Mouse (Mus musculus): Measurements from ENCODE around the gene Hdlbp. TPM values are rescaled to one million over a fixed set of nuclear protein-coding genes. Genes with fewer than 3 reads are reported as not detected.

The Hdlbp gene
- polyA plus RNA-seq, 1 experiment from 2014 or later: 153 TPM

DNA sequence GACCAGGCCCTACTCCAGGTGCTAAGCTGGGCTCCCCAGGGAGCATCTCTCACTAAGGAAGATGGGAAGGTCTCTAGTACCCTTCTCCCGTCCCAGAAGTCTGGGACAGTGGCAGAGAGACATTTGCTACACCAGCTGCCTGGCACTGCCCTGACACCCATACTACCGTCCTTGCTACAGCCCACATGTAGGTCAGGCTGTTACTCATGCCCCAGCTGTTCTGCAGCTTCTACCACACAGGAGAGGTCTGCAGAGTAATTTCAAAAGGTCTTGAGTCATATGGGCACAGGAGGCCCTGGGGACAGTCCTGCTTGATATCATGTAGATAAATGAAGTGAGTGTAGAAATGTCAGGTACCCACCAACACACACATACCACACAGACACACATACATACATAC lies 89.7 kb downstream of the Hdlbp start:
- no peak for DNase-seq
- Histone ChIP-seq H3K27me3 (ENCODE audit: insufficient read depth, low read length) (no peaks in the 10 kb centered on the region), H3K27ac (ENCODE audit: low read depth) (no peak overlapping the region), H3K9ac (no peak overlapping the region), H3K4me1 (ENCODE audit: insufficient read depth) (no peaks in the 10 kb centered on the region), H3K4me2 (no peak overlapping the region), H3K36me3 (ENCODE audit: insufficient read depth) (no peaks in the 10 kb centered on the region), H3K9me3 (ENCODE audit: low read depth, low read length) (no peaks in the 10 kb centered on the region), H3K4me3 (ENCODE audit: low read depth, low read length) (no peak overlapping the region)
- no peak for ATAC-seq (ENCODE audit: insufficient read depth)
- 71% methylated on average over 2 of the region's 2 CpGs for WGBS
- no peak for TF ChIP-seq CTCF (IDR thresholded peaks at IDR 0.05; ENCODE audit: low read depth)

DNA sequence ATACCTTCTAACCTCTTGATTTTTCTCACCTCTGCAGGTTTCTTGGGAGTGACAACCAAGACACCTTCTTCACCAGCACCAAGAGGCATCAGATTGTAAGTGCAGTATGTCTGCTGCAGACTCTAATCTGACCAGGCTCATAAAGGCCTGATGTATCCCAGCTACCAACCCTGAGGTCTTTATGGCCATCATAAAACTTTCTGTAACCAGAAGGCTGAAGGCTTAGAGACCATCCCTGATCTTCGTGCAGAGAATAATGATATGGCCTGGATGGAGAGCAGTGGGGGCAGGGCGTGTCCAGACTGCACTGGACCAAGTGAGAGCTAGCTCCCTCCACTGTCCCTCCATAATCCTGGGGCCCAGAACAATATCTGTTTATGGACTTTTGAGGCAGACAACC lies 91.4 kb downstream of the Hdlbp start:
- Histone ChIP-seq H3K36me3 (ENCODE audit: insufficient read depth) (no peaks in the 10 kb centered on the region), H3K27ac (ENCODE audit: low read depth) (no peak overlapping the region), H3K4me2 (no peak overlapping the region), H3K4me3 (ENCODE audit: low read depth, low read length) (no peak overlapping the region), H3K9me3 (ENCODE audit: low read depth, low read length) (no peaks in the 10 kb centered on the region), H3K4me1 (ENCODE audit: insufficient read depth) (no peaks in the 10 kb centered on the region), H3K9ac (no peak overlapping the region), H3K27me3 (ENCODE audit: insufficient read depth, low read length) (no peaks in the 10 kb centered on the region)
- TF ChIP-seq CTCF (IDR thresholded peaks at IDR 0.05; ENCODE audit: low read depth): no peak
- DNase-seq (no peak), ATAC-seq (ENCODE audit: insufficient read depth) (no peak)
- WGBS: 75% methylated on average over 2 of the region's 2 CpGs

DNA sequence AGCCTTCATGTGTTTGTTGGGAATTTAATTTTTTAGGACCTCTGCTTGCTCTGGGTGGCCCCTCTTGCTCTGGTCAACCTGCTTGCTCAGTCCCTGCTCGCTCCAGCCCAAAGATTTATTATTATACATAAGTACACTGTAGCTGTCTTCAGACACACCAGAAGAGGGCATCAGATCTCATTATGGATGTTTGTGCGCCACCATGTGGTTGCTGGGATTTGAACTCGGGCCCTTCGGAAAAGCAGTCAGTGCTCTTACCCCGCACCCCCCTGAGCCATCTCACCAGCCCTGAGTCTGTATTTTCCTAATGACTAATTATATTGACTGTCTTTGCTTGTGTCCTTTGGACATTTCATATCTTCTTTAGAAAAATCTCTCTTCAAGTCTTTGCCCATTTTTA lies 99.5 kb downstream of the Hdlbp start:
- Histone ChIP-seq H3K4me3 (ENCODE audit: low read depth, low read length) (no peak overlapping the region), H3K4me2 (no peak overlapping the region), H3K27me3 (ENCODE audit: insufficient read depth, low read length) (no peaks in the 10 kb centered on the region), H3K4me1 (ENCODE audit: insufficient read depth) (no peaks in the 10 kb centered on the region), H3K9ac (no peak overlapping the region), H3K36me3 (ENCODE audit: insufficient read depth) (no peaks in the 10 kb centered on the region), H3K27ac (ENCODE audit: low read depth) (no peak overlapping the region), H3K9me3 (ENCODE audit: low read depth, low read length) (no peaks in the 10 kb centered on the region)
- 70% methylated on average over 5 of the region's 5 CpGs for WGBS
- DNase-seq (no peak), ATAC-seq (ENCODE audit: insufficient read depth) (no peak)
- TF ChIP-seq CTCF (IDR thresholded peaks at IDR 0.05; ENCODE audit: low read depth): 0 out of 2 replicates have a peak, but pooled peaks have one; percentile 11

DNA sequence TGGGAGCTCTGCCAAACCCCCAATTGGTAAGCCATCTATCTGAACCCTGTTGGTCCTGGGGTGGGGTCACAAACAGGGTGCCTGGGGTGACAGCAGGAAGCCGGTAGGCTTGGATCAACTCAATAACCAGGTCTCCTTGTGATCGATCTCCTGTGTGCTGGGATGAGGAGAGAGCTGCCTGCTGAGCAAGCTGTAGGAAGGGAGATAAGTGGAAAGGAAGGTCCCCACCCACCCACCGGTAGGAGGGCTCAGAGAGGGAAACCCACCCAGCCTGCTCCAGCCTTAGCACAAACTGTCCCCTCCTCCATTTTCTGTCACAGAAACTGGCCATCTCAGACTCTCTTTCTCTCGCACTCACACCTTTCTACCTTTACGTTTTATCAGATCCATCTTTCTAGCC lies 101.3 kb downstream of the Hdlbp start:
- no peak for DNase-seq
- no peaks in the 10 kb centered on the region for H3K9me3 ChIP-seq (ENCODE audit: low read depth, low read length)
- no peaks in the 10 kb centered on the region for H3K36me3 ChIP-seq (ENCODE audit: insufficient read depth)
- no peak for TF ChIP-seq CTCF (IDR thresholded peaks at IDR 0.05; ENCODE audit: low read depth)
- H3K4me1 ChIP-seq (ENCODE audit: insufficient read depth): no peaks in the 10 kb centered on the region
- no peaks in the 10 kb centered on the region for H3K27me3 ChIP-seq (ENCODE audit: insufficient read depth, low read length)
- H3K4me3 ChIP-seq (ENCODE audit: low read depth, low read length): no peak overlapping the region
- no peak for ATAC-seq (ENCODE audit: insufficient read depth)
- no peak overlapping the region for H3K4me2 ChIP-seq
- no peak overlapping the region for H3K9ac ChIP-seq
- WGBS: 49% methylated on average over 5 of the region's 5 CpGs
- H3K27ac ChIP-seq (ENCODE audit: low read depth): no peak overlapping the region

DNA sequence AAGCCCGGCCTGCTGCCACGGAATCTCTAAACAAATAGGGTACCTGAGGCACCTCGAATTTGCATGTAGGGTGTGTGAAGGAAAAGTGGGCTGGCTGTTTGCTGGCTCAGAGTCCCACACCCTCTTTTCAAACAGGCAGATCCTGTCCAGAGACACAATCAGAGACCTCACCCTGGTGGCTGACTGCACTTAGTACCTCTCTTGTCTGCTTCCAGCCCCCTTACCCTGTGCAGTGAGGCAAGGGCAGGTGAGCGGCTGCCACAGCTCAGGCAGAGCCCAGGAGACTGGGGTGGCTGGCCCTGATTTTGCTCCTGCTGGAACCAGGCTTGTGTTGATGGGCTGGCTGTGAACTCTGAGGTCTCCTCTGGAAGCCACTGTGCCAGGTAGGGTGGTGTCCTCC lies 105.0 kb downstream of the Hdlbp start, which contains the start of gene Ano7:
TSS of gene Ano7 (plus strand) at position 266 of the 400 bp plus-strand sequence.
- no peak within 1 kb of the TSS for H3K4me2 ChIP-seq
- H3K27me3 ChIP-seq (ENCODE audit: insufficient read depth, low read length): no peaks in the 10 kb centered on the region
- no peak within 1 kb of the TSS for H3K9ac ChIP-seq
- no peak for TF ChIP-seq CTCF (IDR thresholded peaks at IDR 0.05; ENCODE audit: low read depth)
- DNase-seq (no peak), ATAC-seq (ENCODE audit: insufficient read depth) (no peak)
- H3K9me3 ChIP-seq (ENCODE audit: low read depth, low read length): no peaks in the 10 kb centered on the region
- H3K4me3 ChIP-seq (ENCODE audit: low read depth, low read length): no peak within 1 kb of the TSS
- H3K27ac ChIP-seq (ENCODE audit: low read depth): no peak within 1 kb of the TSS
- no peaks in the 10 kb centered on the region for H3K4me1 ChIP-seq (ENCODE audit: insufficient read depth)
- WGBS: 54% methylated on average over 4 of the region's 4 CpGs
- no peaks in the 10 kb centered on the region for H3K36me3 ChIP-seq (ENCODE audit: insufficient read depth)

DNA sequence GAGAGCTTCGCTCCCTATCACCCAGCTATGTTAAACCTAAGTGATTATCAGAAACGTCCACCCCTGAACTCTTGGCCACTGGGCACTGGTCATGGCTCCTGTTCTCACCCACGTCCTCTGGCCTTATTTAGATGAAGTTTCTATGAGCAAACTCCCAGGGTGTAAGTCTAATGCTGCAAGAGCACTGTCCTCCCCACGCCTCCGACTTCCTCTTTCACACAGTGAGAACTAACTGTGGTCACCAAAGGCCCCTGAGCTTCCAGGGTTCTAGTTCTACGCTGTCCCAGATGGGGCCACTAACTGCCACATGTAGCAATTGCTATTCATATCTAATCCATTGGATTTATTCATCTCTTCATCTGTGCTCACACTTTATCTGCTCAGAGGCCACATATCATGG lies 113.0 kb downstream of the Hdlbp start:
- Histone ChIP-seq H3K36me3 (ENCODE audit: insufficient read depth) (peaks cover 52% of the 10 kb centered on the region), H3K4me3 (ENCODE audit: low read depth, low read length) (no peak overlapping the region), H3K9me3 (ENCODE audit: low read depth, low read length) (no peaks in the 10 kb centered on the region), H3K4me2 (no peak overlapping the region), H3K27ac (ENCODE audit: low read depth) (no peak overlapping the region), H3K4me1 (ENCODE audit: insufficient read depth) (no peaks in the 10 kb centered on the region), H3K9ac (no peak overlapping the region), H3K27me3 (ENCODE audit: insufficient read depth, low read length) (no peaks in the 10 kb centered on the region)
- ATAC-seq (ENCODE audit: insufficient read depth): no peak
- no peak for DNase-seq
- no peak for TF ChIP-seq CTCF (IDR thresholded peaks at IDR 0.05; ENCODE audit: low read depth)
- WGBS: 88% methylated on average over 6 of the region's 6 CpGs

DNA sequence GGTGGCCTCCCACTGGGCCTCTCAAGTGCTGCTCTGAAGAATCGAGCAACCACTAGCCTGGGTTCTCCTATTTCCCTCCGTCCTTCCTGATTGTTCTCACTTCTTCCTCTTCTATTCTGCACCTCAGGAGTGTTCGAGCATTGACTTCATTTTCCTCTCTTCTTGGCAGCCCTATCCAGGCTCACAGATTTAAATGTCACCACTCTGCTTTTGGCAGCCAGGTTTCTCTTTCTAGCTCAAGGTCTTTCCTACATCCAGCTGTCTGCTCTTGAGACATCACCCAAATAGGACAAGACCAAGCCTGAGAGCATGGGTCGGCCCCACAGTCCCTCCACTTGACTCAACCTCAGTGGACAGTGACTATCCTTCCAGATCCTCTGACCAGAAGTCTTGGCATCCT lies 116.0 kb downstream of the Hdlbp start:
- Histone ChIP-seq H3K36me3 (ENCODE audit: insufficient read depth) (peaks cover 70% of the 10 kb centered on the region), H3K27ac (ENCODE audit: low read depth) (no peak overlapping the region), H3K4me1 (ENCODE audit: insufficient read depth) (no peaks in the 10 kb centered on the region), H3K4me2 (no peak overlapping the region), H3K4me3 (ENCODE audit: low read depth, low read length) (no peak overlapping the region), H3K27me3 (ENCODE audit: insufficient read depth, low read length) (no peaks in the 10 kb centered on the region), H3K9ac (no peak overlapping the region), H3K9me3 (ENCODE audit: low read depth, low read length) (no peaks in the 10 kb centered on the region)
- no peak for TF ChIP-seq CTCF (IDR thresholded peaks at IDR 0.05; ENCODE audit: low read depth)
- ATAC-seq (ENCODE audit: insufficient read depth) (no peak), DNase-seq (no peak)
- WGBS: 80% methylated on average over 4 of the region's 4 CpGs

Other genes with a start within 250 kb of the Hdlbp start
- gene Sned1, start 243.0 kb downstream of the Hdlbp start, polyA plus RNA-seq (2014; fragmentation: Nextera tagmentation; extraction: Ambion mirVana): 27.8 and 30.1 TPM in 2 replicates
- 27.1 and 28.2 TPM in 2 replicates for gene Mterf4, start 172.9 kb downstream of the Hdlbp start, polyA plus RNA-seq (2014; fragmentation: Nextera tagmentation; extraction: Ambion mirVana)
- 69.5 and 76.5 TPM in 2 replicates for gene Ppp1r7, start 136.0 kb downstream of the Hdlbp start, polyA plus RNA-seq (2014; fragmentation: Nextera tagmentation; extraction: Ambion mirVana)
- 20.0 and 20.9 TPM in 2 replicates for gene Pask, start 135.3 kb downstream of the Hdlbp start, polyA plus RNA-seq (2014; fragmentation: Nextera tagmentation; extraction: Ambion mirVana)
- 0.08 and 0.51 TPM in 2 replicates for gene Ano7, start 104.9 kb downstream of the Hdlbp start, polyA plus RNA-seq (2014; fragmentation: Nextera tagmentation; extraction: Ambion mirVana)
- gene Farp2, start 33.3 kb upstream of the Hdlbp start, polyA plus RNA-seq (2014; fragmentation: Nextera tagmentation; extraction: Ambion mirVana): 6.8 TPM in 2 replicates
- 180 and 181 TPM in 2 replicates for gene Stk25, start 179.8 kb upstream of the Hdlbp start, polyA plus RNA-seq (2014; fragmentation: Nextera tagmentation; extraction: Ambion mirVana)
- gene Bok, start 206.8 kb upstream of the Hdlbp start, polyA plus RNA-seq (2014; fragmentation: Nextera tagmentation; extraction: Ambion mirVana): 81.4 and 90.1 TPM in 2 replicates